Mouse (Mus musculus) bone marrow macrophage, adult 2 months (primary cell): ENCODE measurements at regions not wholly inside any gene's neighbourhood (a gene's known extent, or its start where the extent isn't known, plus 50 kb on each side); places are given as distances from the start of the nearest gene placed in this dataset.
A peak's percentile ranks its signal among the peaks of the same experiment; 100 is the strongest.

ENCODE experiments used
- CTCF ChIP-seq: IDR thresholded peaks from 2 replicates; pipeline ENCODE4 v1.5.1; 2012; ENCODE audit warnings: low read depth, mild to moderate bottlenecking, low read length, moderate library complexity
- POLR2A ChIP-seq: IDR thresholded peaks from 2 replicates; pipeline ENCODE4 v1.6.1; 2012; ENCODE audit warnings: mild to moderate bottlenecking, low read depth, low read length, borderline replicate concordance

DNA sequence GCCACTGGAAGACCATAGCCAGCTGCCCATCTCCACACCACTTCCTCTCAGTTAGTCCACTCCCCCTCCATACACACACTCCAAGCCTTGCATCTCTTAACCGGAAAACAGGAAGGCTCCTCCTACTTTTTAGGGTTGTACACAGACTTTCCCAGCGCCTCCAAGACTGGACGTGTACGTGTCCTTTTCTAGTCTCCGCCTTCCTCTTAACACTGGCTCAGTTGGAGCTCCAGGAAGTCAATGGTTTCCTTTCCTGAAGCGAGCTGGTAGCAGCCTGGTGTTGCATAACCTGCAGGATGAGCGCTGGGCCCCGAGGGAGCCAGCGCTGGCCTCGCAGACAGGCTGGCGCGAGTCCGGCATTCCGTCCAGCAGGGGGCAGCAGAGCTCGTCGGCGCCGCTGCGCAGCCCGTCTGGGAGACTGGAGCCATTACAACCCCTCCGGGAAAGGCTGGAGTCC is 95.5 kb upstream of the Oxgr1 start:
- TF ChIP-seq POLR2A (no peak), CTCF (peak; percentile 65)
